Mouse (Mus musculus) kidney, adult 2 months (tissue): ENCODE measurements around the gene Cdkl4. TPM values are rescaled to one million over a fixed set of nuclear protein-coding genes. Genes with fewer than 3 reads are reported as not detected.

Experiments
- DNase-seq: peaks from one replicate; pipeline ENCODE4 v3.0.0; 2021
- H3K27ac ChIP-seq: fragments of 200-500 bp; 2 replicates; pipeline ENCODE4 v1.5.1; 2012; ENCODE audit warnings: low read depth, low read length, control low read depth, inconsistent platforms; ENCODE audit not compliant: insufficient read depth
- H3K27me3 ChIP-seq: fragments of 200-500 bp; replicated peaks from 2 replicates; pipeline ENCODE4 v1.6.1; 2012; ENCODE audit warnings: mild to moderate bottlenecking, moderate library complexity, low read length, inconsistent platforms; ENCODE audit not compliant: control insufficient read depth, insufficient read depth
- H3K36me3 ChIP-seq: fragments of 200-500 bp; 2 replicates; pipeline ENCODE4 v1.6.1; 2012; ENCODE audit warnings: mild to moderate bottlenecking, moderate library complexity, low read length, inconsistent platforms; ENCODE audit not compliant: control insufficient read depth, insufficient read depth
- H3K4me1 ChIP-seq: fragments of 200-500 bp; 2 replicates; pipeline ENCODE4 v1.6.1; 2011; ENCODE audit warnings: low read length; ENCODE audit not compliant: control insufficient read depth, insufficient read depth
- H3K4me3 ChIP-seq: fragments of 200-500 bp; 2 replicates; pipeline ENCODE4 v1.5.1; 2011; ENCODE audit warnings: mild to moderate bottlenecking, low read depth, low read length, control low read depth; ENCODE audit not compliant: insufficient read depth
- CTCF ChIP-seq: fragments of 200-500 bp; conservative IDR thresholded peaks from 2 replicates; pipeline ENCODE4 v1.5.1; 2011; ENCODE audit warnings: low read depth, mild to moderate bottlenecking, control low read depth, low read length, moderate library complexity, mixed read lengths; ENCODE audit not compliant: insufficient read depth, insufficient read length
- POLR2A ChIP-seq: fragments of 200-500 bp; IDR thresholded peaks from one replicate; pipeline ENCODE4 v1.6.1; 2011; ENCODE audit warnings: low read depth, low read length, control low read depth
- WGBS: fragments of 180-500 bp; shearing (Covaris S2); methylation state at CpG from one replicate; pipeline ENCODE4 v1.1.7; 2018; 5-methylcytosine and 5-hydroxymethylcytosine counted together
- polyA plus RNA-seq: library from polyadenylated mRNA; depleted of rRNA; stranded (reverse); fragments of >200 nt; gene quantifications from 2 replicates; pipeline ENCODE4 v1.2.3, GENCODE M21; 2012

The Cdkl4 gene
- polyA plus RNA-seq, 1 experiment, result 0.34 TPM

GRCm38 (mm10) chr17:80562792-80563191 lies 14.8 kb downstream of the Cdkl4 start:
- no peak for DNase-seq
- WGBS, result 79% methylated on average over 5 of the region's 5 CpGs

GRCm38 (mm10) chr17:80560669-80561401 lies 16.8 kb downstream of the Cdkl4 start:
- Histone ChIP-seq H3K4me1 (peaks cover 5% of the 10 kb centered on the region; the same call in 1 of the 2 replicates), H3K4me3 (no peak overlapping the region), H3K27me3 (no peaks in the 10 kb centered on the region), H3K36me3 (no peaks in the 10 kb centered on the region), H3K27ac (no peak overlapping the region)
- DNase-seq, result peak; percentile 79
- TF ChIP-seq CTCF (peak; percentile 97), POLR2A (no peak)
- WGBS, result 15% methylated on average over 12 of the region's 12 CpGs

More at GRCm38 (mm10) chr17:80562792-80563191, 14.8 kb downstream of the Cdkl4 start:
- Histone ChIP-seq H3K4me1 (peaks cover 5% of the 10 kb centered on the region; the same call in 1 of the 2 replicates), H3K36me3 (no peaks in the 10 kb centered on the region), H3K27ac (no peak overlapping the region), H3K27me3 (no peaks in the 10 kb centered on the region), H3K4me3 (no peak overlapping the region)
- TF ChIP-seq CTCF (no peak), POLR2A (no peak)

GRCm38 (mm10) chr17:80559745-80560144 lies 17.9 kb downstream of the Cdkl4 start:
- WGBS, result 78% methylated on average over 4 of the region's 4 CpGs
- Histone ChIP-seq H3K27me3 (no peaks in the 10 kb centered on the region), H3K27ac (no peak overlapping the region), H3K4me3 (no peak overlapping the region), H3K4me1 (peaks cover 5% of the 10 kb centered on the region; the same call in 1 of the 2 replicates), H3K36me3 (no peaks in the 10 kb centered on the region)
- DNase-seq, result no peak
- TF ChIP-seq CTCF (peak; percentile 36), POLR2A (no peak)

- 35% methylated on average over 11 of the region's 11 CpGs for WGBS
- no peak overlapping the region for H3K4me3 ChIP-seq
- H3K27ac ChIP-seq, result peak overlapping the region; percentile 55; the same call in 1 of the 2 replicates
These were observed 18.6 kb downstream of the Cdkl4 start for GRCm38 (mm10) chr17:80559050-80559449.

GRCm38 (mm10) chr17:80558583-80558982 lies 19.0 kb downstream of the Cdkl4 start:
- WGBS, result 39% methylated on average over 14 of the region's 14 CpGs
- no peak for TF ChIP-seq POLR2A
- TF ChIP-seq CTCF, result no peak
- no peak overlapping the region for H3K4me3 ChIP-seq
- no peaks in the 10 kb centered on the region for H3K27me3 ChIP-seq
- peaks cover 5% of the 10 kb centered on the region; the same call in 1 of the 2 replicates for H3K4me1 ChIP-seq
- peak overlapping the region; percentile 55; the same call in 1 of the 2 replicates for H3K27ac ChIP-seq
- no peaks in the 10 kb centered on the region for H3K36me3 ChIP-seq
- DNase-seq, result peak; percentile 59

More at GRCm38 (mm10) chr17:80559050-80559449, 18.6 kb downstream of the Cdkl4 start:
- no peak for TF ChIP-seq POLR2A
- peak; percentile 55 for TF ChIP-seq CTCF
- Histone ChIP-seq H3K4me1 (peaks cover 5% of the 10 kb centered on the region; the same call in 1 of the 2 replicates), H3K36me3 (no peaks in the 10 kb centered on the region), H3K27me3 (no peaks in the 10 kb centered on the region)
- DNase-seq, result peak; percentile 57

- no peaks in the 10 kb centered on the region for H3K27me3 ChIP-seq
- TF ChIP-seq POLR2A (no peak), CTCF (peak; percentile 24; the same call in 1 of the 2 replicates)
- no peaks in the 10 kb centered on the region for H3K36me3 ChIP-seq
- H3K4me1 ChIP-seq, result peaks cover 5% of the 10 kb centered on the region; the same call in 1 of the 2 replicates
- 96% methylated on average over 5 of the region's 5 CpGs for WGBS
- no peak for DNase-seq
- no peak overlapping the region for H3K4me3 ChIP-seq
- H3K27ac ChIP-seq, result no peak overlapping the region
These were observed 20.2 kb downstream of the Cdkl4 start for GRCm38 (mm10) chr17:80557461-80557860.
